Mouse (Mus musculus): ENCODE measurements at regions not wholly inside any gene's neighbourhood (a gene's known extent, or its start where the extent isn't known, plus 50 kb on each side); places are given as distances from the start of the nearest gene placed in this dataset.

DNA sequence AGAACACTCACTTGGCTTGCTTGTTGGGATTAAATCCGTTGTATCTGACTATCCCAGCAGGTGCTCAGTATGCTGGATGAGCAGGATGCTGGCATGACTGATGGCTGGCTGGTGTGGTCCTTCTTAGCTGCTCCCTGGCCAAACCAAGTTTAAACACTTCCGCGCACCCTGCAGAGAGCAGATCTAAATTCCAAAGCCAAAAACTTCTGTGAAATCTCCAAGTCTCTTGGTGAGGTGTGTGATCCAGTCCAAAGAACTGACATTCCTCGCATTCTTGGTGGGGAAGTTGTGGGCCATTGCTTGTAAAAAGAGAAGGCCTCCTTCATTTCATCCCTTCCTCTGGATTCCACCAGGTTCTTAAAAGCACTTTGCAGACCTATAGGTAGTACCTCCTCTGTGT lies 1200.9 kb upstream of the A1bg start:
- TF ChIP-seq EP300 (IDR thresholded peaks at IDR 0.05; ENCODE audit: low read depth) (no peak), CTCF (IDR thresholded peaks at IDR 0.05; ENCODE audit: low read depth) (no peak)
